Mouse (Mus musculus): ENCODE measurements at regions not wholly inside any gene's neighbourhood (a gene's known extent, or its start where the extent isn't known, plus 50 kb on each side); places are given as distances from the start of the nearest gene placed in this dataset.

DNA sequence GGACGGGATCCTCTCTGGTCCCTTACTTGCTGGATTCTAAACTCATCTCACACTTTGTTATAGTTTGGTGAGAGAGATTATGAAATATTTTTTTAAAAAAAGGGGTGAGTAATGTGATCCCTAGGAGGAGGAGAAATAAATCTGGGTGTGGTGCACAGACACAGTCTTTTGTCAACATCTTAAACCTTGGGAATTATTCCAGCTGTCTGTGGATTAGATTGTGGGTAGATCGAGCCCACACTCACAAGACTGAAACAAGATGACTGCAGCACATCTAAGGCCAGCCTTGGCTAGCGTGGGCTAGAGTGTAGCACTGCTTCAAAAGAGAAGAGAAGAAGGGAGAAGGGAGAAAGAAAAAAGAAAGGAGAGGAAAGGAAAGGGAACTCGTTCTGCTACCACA, 70.4 kb upstream of the Il12b start:
- no peak for TF ChIP-seq CTCF (IDR thresholded peaks at IDR 0.05; ENCODE audit: extremely low read depth, insufficient read depth, low read length)
- TF ChIP-seq POLR2A (IDR thresholded peaks at IDR 0.05; ENCODE audit: extremely low read depth, insufficient read depth, low read length): no peak
